In genomic region chr9:122592820-122593615, GRCm38 (mm10) we compare ENCODE assay signal across 16 mouse cellular contexts.
A peak's percentile ranks its signal among the peaks of the same experiment; 100 is the strongest.
DNase-seq lines count a peak whose midpoint lies in the region; ATAC-seq and TF ChIP-seq lines count a peak whose summit lies in the region.
"Had no signal": no experiment of that assay in that cellular context is flagged by ENCODE, and none has a peak within 500 bp of the region (broad histone marks: within the 10 kb centered on the region; RNA-seq: fewer than 3 reads in every experiment).

No protein-coding gene starts in this region.

- H3K4me3 ChIP-seq in midbrain, embryonic 11.5 days (ENCODE audit: low read depth, low read length), result no peak overlapping the region
- no peak overlapping the region for H3K4me3 ChIP-seq in midbrain, embryonic 10.5 days
- H3K4me3 ChIP-seq in forebrain, postnatal 0 days (ENCODE audit: low read depth, low read length), result no peak overlapping the region; the same call in 1 of the 2 replicates
- no peak overlapping the region for H3K4me3 ChIP-seq in midbrain, embryonic 12.5 days
- H3K4me3 ChIP-seq in stomach, postnatal 0 days (ENCODE audit: low read depth, low read length), result no peak overlapping the region
- H3K4me3 ChIP-seq: heart, embryonic 10.5 days; liver, embryonic 13.5 days had no signal

- H3K9ac ChIP-seq in midbrain, embryonic 11.5 days (ENCODE audit: low read length), result no peak overlapping the region
- H3K9ac ChIP-seq in forebrain, postnatal 0 days, result 0 out of 2 replicates have a peak overlapping the region, but pooled peaks have one; percentile 31
- H3K9ac ChIP-seq in midbrain, embryonic 12.5 days (replicated peaks), result no peak overlapping the region
- H3K9ac ChIP-seq in stomach, postnatal 0 days (ENCODE audit: low read length), result no peak overlapping the region
- H3K9ac ChIP-seq: liver, embryonic 13.5 days had no signal

- no peak overlapping the region; the same call in 1 of the 2 replicates for H3K4me2 ChIP-seq in midbrain, embryonic 11.5 days
- no peak overlapping the region for H3K4me2 ChIP-seq in forebrain, postnatal 0 days (ENCODE audit: low read depth)
- peak overlapping the region; percentile 26 for H3K4me2 ChIP-seq in midbrain, embryonic 12.5 days (replicated peaks)
- no peak overlapping the region for H3K4me2 ChIP-seq in stomach, postnatal 0 days (replicated peaks; ENCODE audit: low read depth)
- H3K4me2 ChIP-seq: liver, embryonic 13.5 days had no signal

- ATAC-seq in midbrain, embryonic 11.5 days (ENCODE audit: low FRiP score), result peak; percentile 63
- peak; percentile 91 for ATAC-seq in forebrain, postnatal 0 days
- ATAC-seq in midbrain, embryonic 12.5 days (ENCODE audit: low FRiP score, low read depth), result peak; percentile 87
- no peak for ATAC-seq in stomach, postnatal 0 days (ENCODE audit: low FRiP score, low TSS enrichment)

- no peaks in the 10 kb centered on the region for H3K9me3 ChIP-seq in midbrain, embryonic 11.5 days (ENCODE audit: control insufficient read depth, low read length)
- H3K9me3 ChIP-seq in midbrain, embryonic 10.5 days (replicated peaks), result no peaks in the 10 kb centered on the region
- no peaks in the 10 kb centered on the region for H3K9me3 ChIP-seq in forebrain, postnatal 0 days (ENCODE audit: low read length)
- no peaks in the 10 kb centered on the region for H3K9me3 ChIP-seq in midbrain, embryonic 12.5 days
- H3K9me3 ChIP-seq in stomach, postnatal 0 days (ENCODE audit: control insufficient read depth, low read length), result no peaks in the 10 kb centered on the region
- H3K9me3 ChIP-seq: heart, embryonic 10.5 days; liver, embryonic 13.5 days had no signal

- 14% methylated on average over 7 of the region's 7 CpGs for WGBS in midbrain, embryonic 11.5 days
- WGBS in midbrain, embryonic 10.5 days, result 13% methylated on average over 7 of the region's 7 CpGs
- WGBS in forebrain, postnatal 0 days, result 7% methylated on average over 7 of the region's 7 CpGs
- 15% methylated on average over 7 of the region's 7 CpGs for WGBS in midbrain, embryonic 12.5 days
- WGBS in stomach, postnatal 0 days, result 27% methylated on average over 7 of the region's 7 CpGs

- TF ChIP-seq CTCF in forebrain, postnatal 0 days (IDR thresholded peaks at IDR 0.05; ENCODE audit: low read depth), result no peak
- TF ChIP-seq CTCF in stomach, postnatal 0 days (IDR thresholded peaks at IDR 0.05; ENCODE audit: low read depth), result no peak

- H3K36me3 ChIP-seq in midbrain, embryonic 11.5 days (ENCODE audit: control insufficient read depth, insufficient read depth, low read length), result no peaks in the 10 kb centered on the region
- no peaks in the 10 kb centered on the region for H3K36me3 ChIP-seq in midbrain, embryonic 10.5 days
- H3K36me3 ChIP-seq in forebrain, postnatal 0 days (ENCODE audit: insufficient read depth), result peaks cover 4% of the 10 kb centered on the region
- no peaks in the 10 kb centered on the region for H3K36me3 ChIP-seq in midbrain, embryonic 12.5 days
- H3K36me3 ChIP-seq in stomach, postnatal 0 days (ENCODE audit: control insufficient read depth, insufficient read depth, low read length), result no peaks in the 10 kb centered on the region
- H3K36me3 ChIP-seq: heart, embryonic 10.5 days; liver, embryonic 13.5 days had no signal

- no peaks in the 10 kb centered on the region for H3K4me1 ChIP-seq in midbrain, embryonic 11.5 days (ENCODE audit: control insufficient read depth, insufficient read depth, low read length)
- H3K4me1 ChIP-seq in midbrain, embryonic 10.5 days, result peaks cover 19% of the 10 kb centered on the region
- H3K4me1 ChIP-seq in forebrain, postnatal 0 days (ENCODE audit: insufficient read depth), result peaks cover 10% of the 10 kb centered on the region
- peaks cover 29% of the 10 kb centered on the region for H3K4me1 ChIP-seq in midbrain, embryonic 12.5 days
- H3K4me1 ChIP-seq in stomach, postnatal 0 days (replicated peaks; ENCODE audit: control insufficient read depth, insufficient read depth), result no peaks in the 10 kb centered on the region
- H3K4me1 ChIP-seq: liver, embryonic 13.5 days had no signal

- no peak for TF ChIP-seq EP300 in stomach, postnatal 0 days (optimal IDR thresholded peaks at IDR 0.05)

- DNase-seq in midbrain, embryonic 11.5 days (ENCODE audit: low spot score, missing footprints), result peak; percentile 88
- DNase-seq in midbrain, embryonic 10.5 days (ENCODE audit: low spot score), result no peak
- peak; percentile 54 for DNase-seq in forebrain, postnatal 0 days
- peak; percentile 46 for DNase-seq in retina, embryonic 14.5 days (ENCODE audit: low spot score)
- no peak for DNase-seq in right cerebral cortex, adult 18-20 months
- no peak for DNase-seq in right cerebral cortex, adult 2 months (ENCODE audit: low spot score in 2 of 2)
- DNase-seq in stomach, postnatal 0 days (ENCODE audit: low spot score), result no peak
- DNase-seq: cerebellum, adult 2 months; heart, postnatal 4 days; layer of hippocampus, postnatal 36 days; liver, embryonic 13.5 days; lung, postnatal 10 days; thymus, adult 18-20 months had no signal

- peaks cover 15% of the 10 kb centered on the region; the same call in 1 of the 2 replicates for H3K27me3 ChIP-seq in midbrain, embryonic 11.5 days (ENCODE audit: control insufficient read depth, insufficient read depth, low read length)
- H3K27me3 ChIP-seq in midbrain, embryonic 10.5 days (ENCODE audit: low read depth, poor library complexity, severe bottlenecking), result peaks cover 68% of the 10 kb centered on the region
- no peaks in the 10 kb centered on the region for H3K27me3 ChIP-seq in forebrain, postnatal 0 days (ENCODE audit: insufficient read depth, low read length)
- H3K27me3 ChIP-seq in midbrain, embryonic 12.5 days, result peaks cover 35% of the 10 kb centered on the region
- H3K27me3 ChIP-seq in stomach, postnatal 0 days (ENCODE audit: control insufficient read depth, insufficient read depth, low read length), result peaks cover 5% of the 10 kb centered on the region; the same call in 1 of the 2 replicates

- no peak overlapping the region for H3K27ac ChIP-seq in midbrain, embryonic 11.5 days (ENCODE audit: low read depth, low read length)
- H3K27ac ChIP-seq in midbrain, embryonic 10.5 days (replicated peaks), result no peak overlapping the region
- peak overlapping the region; percentile 29 for H3K27ac ChIP-seq in forebrain, postnatal 0 days (ENCODE audit: low read depth, low read length)
- peak overlapping the region; percentile 44 for H3K27ac ChIP-seq in midbrain, embryonic 12.5 days (replicated peaks)
- no peak overlapping the region for H3K27ac ChIP-seq in stomach, postnatal 0 days (replicated peaks)
- H3K27ac ChIP-seq: heart, embryonic 10.5 days; kidney, postnatal 0 days; liver, embryonic 13.5 days had no signal

Comparison
In these comparisons a context has a peak if more than half of its experiments do, and no peak if none do; other contexts are left out.
1. DNase-seq: peak in midbrain, embryonic 11.5 days (single experiment), forebrain, postnatal 0 days (single experiment) and retina, embryonic 14.5 days (single experiment); none in midbrain, embryonic 10.5 days (single experiment), right cerebral cortex, adult 18-20 months (single experiment), right cerebral cortex, adult 2 months (0 of 2) and stomach, postnatal 0 days (single experiment).
2. H3K27ac ChIP-seq: peak in forebrain, postnatal 0 days (single experiment) and midbrain, embryonic 12.5 days (single experiment); none in midbrain, embryonic 11.5 days (single experiment), midbrain, embryonic 10.5 days (single experiment) and stomach, postnatal 0 days (single experiment).